Mouse (Mus musculus) intestine, embryonic 14.5 days (tissue): Measurements from ENCODE around the gene Tfcp2. TPM values are rescaled to one million over a fixed set of nuclear protein-coding genes. Genes with fewer than 3 reads are reported as not detected.
A peak's percentile ranks its signal among the peaks of the same experiment; 100 is the strongest.

Experiments
- ATAC-seq: fragments of 200-750 bp; cut with Nextera tagmentation; replicated peaks from 2 replicates; pipeline ENCODE4 v1.8.0; 2017; ENCODE audit warnings: low read depth, moderate number of reproducible peaks, moderate TSS enrichment, moderate library complexity; ENCODE audit not compliant: low FRiP score, low TSS enrichment
- DNase-seq: peaks from one replicate; pipeline ENCODE4 v3.0.0-alpha.2; 2018; ENCODE audit warnings: low spot score
- H3K27ac ChIP-seq: fragments of 300-500 bp; sonication (generic); 2 replicates; pipeline ENCODE4 v1.5.1; 2014; ENCODE audit warnings: low read depth, mild to moderate bottlenecking, control low read depth
- H3K27me3 ChIP-seq: fragments of 300-500 bp; sonication (generic); replicated peaks from 2 replicates; pipeline ENCODE4 v1.6.1; 2014; ENCODE audit warnings: low read length, control low read depth; ENCODE audit not compliant: control insufficient read depth, insufficient read depth
- H3K36me3 ChIP-seq: fragments of 300-500 bp; sonication (generic); 2 replicates; pipeline ENCODE4 v1.6.1; 2014; ENCODE audit warnings: low read length, control low read depth; ENCODE audit not compliant: control insufficient read depth, insufficient read depth
- H3K4me1 ChIP-seq: fragments of 300-500 bp; sonication (generic); replicated peaks from 2 replicates; pipeline ENCODE4 v1.6.1; 2014; ENCODE audit warnings: low read length, control low read depth, mixed read lengths; ENCODE audit not compliant: control insufficient read depth, insufficient read depth
- H3K4me2 ChIP-seq: fragments of 300-500 bp; sonication (generic); 2 replicates; pipeline ENCODE4 v1.6.1; 2014; ENCODE audit warnings: low read length
- H3K4me3 ChIP-seq: fragments of 300-500 bp; sonication (generic); 2 replicates; pipeline ENCODE4 v1.5.1; 2014; ENCODE audit warnings: low read depth, low read length, control low read depth, mixed read lengths
- H3K9ac ChIP-seq: fragments of 300-500 bp; sonication (generic); 2 replicates; pipeline ENCODE4 v1.6.1; 2014; ENCODE audit warnings: mild to moderate bottlenecking, low read length
- H3K9me3 ChIP-seq: fragments of 300-500 bp; sonication (generic); 2 replicates; pipeline ENCODE4 v1.6.1; 2016; ENCODE audit warnings: low read length, control low read depth; ENCODE audit not compliant: control insufficient read depth
- WGBS: fragments of 180-500 bp; shearing (Covaris S2); extraction: QIAGEN DNeasy Blood & Tissue Kit; methylation state at CpG from one replicate; pipeline ENCODE4 v1.1.7; 2014; 5-methylcytosine and 5-hydroxymethylcytosine counted together
- polyA plus RNA-seq: library from polyadenylated mRNA; unstranded; fragments of >200 nt; fragmentation: Nextera tagmentation; extraction: Ambion mirVana; gene quantifications from 2 replicates; pipeline ENCODE4 v1.2.1, GENCODE M21; 2014

Gene Tfcp2
- polyA plus RNA-seq = 20.0 and 23.7 TPM in 2 replicates

- WGBS = under 1% methylated on average over 80 of the region's 84 CpGs
- H3K4me2 ChIP-seq = peak within 1 kb of the TSS; percentile 81
- peaks cover 9% of the 10 kb centered on the region for H3K36me3 ChIP-seq
- peak within 1 kb of the TSS; percentile 65 for H3K4me3 ChIP-seq
- H3K9me3 ChIP-seq = no peaks in the 10 kb centered on the region
- H3K27me3 ChIP-seq = no peaks in the 10 kb centered on the region
- DNase-seq (peak; percentile 98), ATAC-seq (peak; percentile 99)
- H3K27ac ChIP-seq = peak within 1 kb of the TSS; percentile 72
- H3K9ac ChIP-seq = peak within 1 kb of the TSS; percentile 64
- H3K4me1 ChIP-seq = 0 out of 2 replicates have a peak, but pooled peaks cover 5% of the 10 kb centered on the region
Measured at GRCm38 (mm10) chr15:100551326-100552307, at the start of gene Tfcp2. Gene Tfcp2, minus strand, starts transcription at chr15:100552008.

- Histone ChIP-seq H3K9me3 (no peaks in the 10 kb centered on the region), H3K4me1 (peaks cover 7% of the 10 kb centered on the region; the same call in 1 of the 2 replicates), H3K4me2 (peak overlapping the region; percentile 97), H3K36me3 (no peaks in the 10 kb centered on the region), H3K27me3 (peaks cover 27% of the 10 kb centered on the region; the same call in 1 of the 2 replicates), H3K27ac (no peak overlapping the region), H3K9ac (peak overlapping the region; percentile 85; the same call in 1 of the 2 replicates), H3K4me3 (peak overlapping the region; percentile 67)
- peak; percentile 58 for DNase-seq
- no peak for ATAC-seq
- 25% methylated on average over 21 of the region's 21 CpGs for WGBS
Measured at GRCm38 (mm10) chr15:100600696-100601272, 49.0 kb upstream of the Tfcp2 start.

- Histone ChIP-seq H3K27ac (no peak overlapping the region), H3K4me2 (peak overlapping the region; percentile 97), H3K4me1 (peaks cover 7% of the 10 kb centered on the region; the same call in 1 of the 2 replicates), H3K36me3 (no peaks in the 10 kb centered on the region), H3K4me3 (peak overlapping the region; percentile 67), H3K27me3 (peaks cover 22% of the 10 kb centered on the region; the same call in 1 of the 2 replicates), H3K9me3 (no peaks in the 10 kb centered on the region), H3K9ac (peak overlapping the region; percentile 85)
- peak; percentile 64 for ATAC-seq
- peak; percentile 84 for DNase-seq
- 3% methylated on average over 28 of the region's 35 CpGs for WGBS
Measured at GRCm38 (mm10) chr15:100600047-100600695, 48.4 kb upstream of the Tfcp2 start.

- DNase-seq = peak; percentile 76
- H3K27ac ChIP-seq = no peak within 1 kb of the TSS
Measured at GRCm38 (mm10) chr15:100599276-100600046, 47.7 kb upstream of the Tfcp2 start, which contains the start of gene Pou6f1. Gene Pou6f1, minus strand, starts transcription at chr15:100599984.

GRCm38 (mm10) chr15:100598883-100599275, 47.1 kb upstream of the Tfcp2 start:
- peak overlapping the region; percentile 97 for H3K4me2 ChIP-seq
- under 1% methylated on average over 12 of the region's 12 CpGs for WGBS
- ATAC-seq = no peak
- no peaks in the 10 kb centered on the region for H3K9me3 ChIP-seq
- H3K4me1 ChIP-seq = peaks cover 7% of the 10 kb centered on the region; the same call in 1 of the 2 replicates
- no peak overlapping the region for H3K27ac ChIP-seq
- H3K4me3 ChIP-seq = peak overlapping the region; percentile 67
- DNase-seq = no peak
- peaks cover 20% of the 10 kb centered on the region; the same call in 1 of the 2 replicates for H3K27me3 ChIP-seq
- H3K36me3 ChIP-seq = no peaks in the 10 kb centered on the region
- peak overlapping the region; percentile 85 for H3K9ac ChIP-seq

More at GRCm38 (mm10) chr15:100599276-100600046, 47.7 kb upstream of the Tfcp2 start, which contains the start of gene Pou6f1:
- H3K4me1 ChIP-seq = peaks cover 7% of the 10 kb centered on the region; the same call in 1 of the 2 replicates
- WGBS = under 1% methylated on average over 66 of the region's 76 CpGs
- H3K9ac ChIP-seq = peak within 1 kb of the TSS; percentile 85
- H3K4me3 ChIP-seq = peak within 1 kb of the TSS; percentile 67
- peak; percentile 66 for ATAC-seq
- peaks cover 20% of the 10 kb centered on the region; the same call in 1 of the 2 replicates for H3K27me3 ChIP-seq
- peak within 1 kb of the TSS; percentile 97 for H3K4me2 ChIP-seq
- no peaks in the 10 kb centered on the region for H3K9me3 ChIP-seq
- no peaks in the 10 kb centered on the region for H3K36me3 ChIP-seq

- ATAC-seq = no peak
- Histone ChIP-seq H3K36me3 (no peaks in the 10 kb centered on the region), H3K27me3 (peaks cover 20% of the 10 kb centered on the region; the same call in 1 of the 2 replicates), H3K4me2 (peak overlapping the region; percentile 97), H3K4me1 (peaks cover 7% of the 10 kb centered on the region; the same call in 1 of the 2 replicates), H3K9me3 (no peaks in the 10 kb centered on the region), H3K27ac (no peak overlapping the region), H3K4me3 (peak overlapping the region; percentile 67), H3K9ac (peak overlapping the region; percentile 85; the same call in 1 of the 2 replicates)
- no peak for DNase-seq
- WGBS = 18% methylated on average over 9 of the region's 9 CpGs
Measured at GRCm38 (mm10) chr15:100598287-100598882, 46.6 kb upstream of the Tfcp2 start.

GRCm38 (mm10) chr15:100592817-100593216, 41.0 kb upstream of the Tfcp2 start:
- H3K4me2 ChIP-seq = no peak overlapping the region
- no peak overlapping the region for H3K9ac ChIP-seq
- no peak overlapping the region for H3K4me3 ChIP-seq
- H3K27me3 ChIP-seq = no peaks in the 10 kb centered on the region
- DNase-seq (no peak), ATAC-seq (no peak)
- no peaks in the 10 kb centered on the region for H3K9me3 ChIP-seq
- 81% methylated on average over 6 of the region's 6 CpGs for WGBS
- H3K27ac ChIP-seq = no peak overlapping the region
- H3K4me1 ChIP-seq = no peaks in the 10 kb centered on the region
- H3K36me3 ChIP-seq = 0 out of 2 replicates have a peak, but pooled peaks cover 3% of the 10 kb centered on the region
